Mouse (Mus musculus) midbrain, embryonic 12.5 days (tissue): ENCODE measurements around the gene Mctp1. TPM values are rescaled to one million over a fixed set of nuclear protein-coding genes. Genes with fewer than 3 reads are reported as not detected.

Source experiments
- ATAC-seq: fragments of 200-750 bp; cut with Nextera tagmentation; 2 replicates; pipeline ENCODE4 v1.8.0; 2017; ENCODE audit warnings: low read depth, moderate TSS enrichment, moderate library complexity; ENCODE audit not compliant: low FRiP score
- H3K27ac ChIP-seq: fragments of 300-500 bp; sonication (generic); replicated peaks from 2 replicates; pipeline ENCODE4 v1.5.1; 2016; ENCODE audit warnings: mild to moderate bottlenecking
- H3K27me3 ChIP-seq: fragments of 300-500 bp; sonication (generic); 2 replicates; pipeline ENCODE4 v1.6.1; 2016; ENCODE audit warnings: mild to moderate bottlenecking
- H3K36me3 ChIP-seq: fragments of 300-500 bp; sonication (generic); 2 replicates; pipeline ENCODE4 v1.6.1; 2016
- H3K4me1 ChIP-seq: fragments of 300-500 bp; sonication (generic); 2 replicates; pipeline ENCODE4 v1.6.1; 2016
- H3K4me2 ChIP-seq: fragments of 300-500 bp; sonication (generic); replicated peaks from 2 replicates; pipeline ENCODE4 v1.6.1; 2016; ENCODE audit warnings: mild to moderate bottlenecking, moderate library complexity
- H3K4me3 ChIP-seq: fragments of 300-500 bp; sonication (generic); 2 replicates; pipeline ENCODE4 v1.5.1; 2016; ENCODE audit warnings: mild to moderate bottlenecking
- H3K9ac ChIP-seq: fragments of 300-500 bp; sonication (generic); replicated peaks from 2 replicates; pipeline ENCODE4 v1.6.1; 2016; ENCODE audit warnings: mild to moderate bottlenecking, moderate library complexity
- H3K9me3 ChIP-seq: fragments of 300-500 bp; sonication (generic); 2 replicates; pipeline ENCODE4 v1.6.1; 2016; ENCODE audit warnings: mild to moderate bottlenecking
- WGBS: fragments of 180-500 bp; shearing (Covaris S2); methylation state at CpG from one replicate; pipeline ENCODE4 v1.1.7; 2016; 5-methylcytosine and 5-hydroxymethylcytosine counted together
- polyA plus RNA-seq: library from polyadenylated mRNA; unstranded; fragments of >200 nt; fragmentation: Nextera tagmentation; extraction: Ambion mirVana; gene quantifications from 2 replicates; pipeline ENCODE4 v1.2.1, GENCODE M21; 2016

The Mctp1 gene
- polyA plus RNA-seq, 1 experiment from 2014 or later: 4.9 TPM

DNA sequence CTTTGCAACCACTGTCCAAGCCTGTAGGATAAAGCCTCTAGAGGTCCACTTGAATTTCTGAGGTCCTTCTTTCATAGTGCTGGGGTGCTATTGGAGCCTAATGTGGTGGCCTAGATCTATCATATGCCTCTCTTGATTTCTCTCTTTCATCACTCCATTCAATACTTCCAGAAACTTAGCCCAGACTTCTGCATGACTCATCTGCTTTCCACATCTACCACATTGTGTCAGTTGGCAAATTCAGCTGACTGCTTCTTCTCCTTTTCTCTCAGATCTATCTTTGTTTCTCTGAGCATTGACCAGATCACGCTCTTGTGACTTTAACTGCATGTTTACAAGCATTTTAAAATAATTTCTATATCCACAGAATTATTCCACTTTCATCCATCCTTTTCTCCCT lies 249.4 kb downstream of the Mctp1 start:
- ATAC-seq: no peak
- Histone ChIP-seq H3K27ac (no peak overlapping the region), H3K36me3 (no peaks in the 10 kb centered on the region), H3K9ac (no peak overlapping the region), H3K4me3 (no peak overlapping the region), H3K9me3 (no peaks in the 10 kb centered on the region), H3K27me3 (no peaks in the 10 kb centered on the region), H3K4me1 (no peaks in the 10 kb centered on the region), H3K4me2 (no peak overlapping the region)
- 89% methylated on average over 1 of the region's 1 CpGs for WGBS

DNA sequence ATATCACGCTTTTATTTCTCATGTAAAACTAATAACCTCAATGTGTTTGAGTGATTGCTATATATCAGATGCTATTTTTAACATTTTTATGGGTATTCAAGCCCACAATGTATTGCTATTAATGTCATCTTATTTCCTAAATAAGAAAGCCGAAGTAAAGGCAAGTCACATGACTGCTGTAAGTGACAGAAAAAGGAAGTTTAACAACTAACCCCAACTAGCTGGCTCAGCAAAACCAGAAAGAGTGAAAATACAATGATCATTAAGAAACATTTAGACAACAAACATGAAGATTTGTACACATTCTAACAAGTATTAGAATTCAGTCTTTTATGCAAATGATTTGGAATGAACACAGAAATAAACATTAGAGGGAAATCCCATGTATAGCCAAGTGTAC lies 253.9 kb downstream of the Mctp1 start:
- H3K4me1 ChIP-seq: no peaks in the 10 kb centered on the region
- H3K27me3 ChIP-seq: no peaks in the 10 kb centered on the region
- no peak overlapping the region for H3K4me3 ChIP-seq
- no peaks in the 10 kb centered on the region for H3K9me3 ChIP-seq
- H3K9ac ChIP-seq: no peak overlapping the region
- no peak overlapping the region for H3K27ac ChIP-seq
- no peak overlapping the region for H3K4me2 ChIP-seq
- WGBS: 88% methylated on average over 2 of the region's 2 CpGs
- H3K36me3 ChIP-seq: no peaks in the 10 kb centered on the region
- ATAC-seq: no peak

DNA sequence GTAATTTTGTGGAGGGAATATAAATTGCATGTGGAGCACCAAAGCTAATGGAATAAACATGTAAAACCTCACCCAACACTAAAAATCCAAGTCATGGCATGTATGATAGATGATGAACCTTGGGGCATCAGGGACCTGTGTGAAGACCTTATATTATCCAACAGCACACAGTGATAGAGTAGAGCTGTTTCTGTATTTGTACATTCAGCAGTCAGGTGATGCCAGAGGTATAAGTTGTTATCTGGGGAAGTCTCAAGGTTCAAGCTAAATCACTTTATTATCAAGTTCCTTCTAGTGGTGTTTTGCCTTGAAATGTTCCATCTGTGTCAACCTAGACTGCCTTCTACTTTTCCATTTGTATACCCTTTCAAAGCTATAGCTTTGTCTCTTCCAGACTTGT lies 275.2 kb downstream of the Mctp1 start:
- H3K9me3 ChIP-seq: no peaks in the 10 kb centered on the region
- H3K36me3 ChIP-seq: no peaks in the 10 kb centered on the region

DNA sequence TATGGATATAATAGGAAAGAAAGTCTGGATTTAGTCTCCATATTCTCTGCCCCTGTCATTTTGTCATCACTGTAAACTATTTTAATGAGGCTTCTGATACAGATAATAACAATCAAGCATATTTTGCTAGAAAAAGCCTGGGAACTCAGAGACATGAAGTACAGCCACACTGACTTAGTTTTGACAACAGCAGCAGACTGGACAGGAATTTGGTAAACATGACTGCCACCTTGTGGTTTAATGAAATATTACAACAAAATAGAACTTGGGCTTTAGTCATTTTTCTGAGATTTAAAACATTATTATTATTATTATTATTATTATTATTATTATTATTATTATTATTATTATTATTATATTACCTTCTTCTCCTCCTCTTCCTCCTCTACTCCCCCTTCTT lies 297.0 kb downstream of the Mctp1 start:
- H3K36me3 ChIP-seq: no peaks in the 10 kb centered on the region
- peak; percentile 68; the same call in 1 of the 2 replicates for ATAC-seq

More for the DNA sequence above, 275.2 kb downstream of the Mctp1 start:
- Histone ChIP-seq H3K27me3 (no peaks in the 10 kb centered on the region), H3K27ac (no peak overlapping the region), H3K4me1 (no peaks in the 10 kb centered on the region), H3K4me3 (no peak overlapping the region), H3K4me2 (no peak overlapping the region), H3K9ac (no peak overlapping the region)
- ATAC-seq: no peak

DNA sequence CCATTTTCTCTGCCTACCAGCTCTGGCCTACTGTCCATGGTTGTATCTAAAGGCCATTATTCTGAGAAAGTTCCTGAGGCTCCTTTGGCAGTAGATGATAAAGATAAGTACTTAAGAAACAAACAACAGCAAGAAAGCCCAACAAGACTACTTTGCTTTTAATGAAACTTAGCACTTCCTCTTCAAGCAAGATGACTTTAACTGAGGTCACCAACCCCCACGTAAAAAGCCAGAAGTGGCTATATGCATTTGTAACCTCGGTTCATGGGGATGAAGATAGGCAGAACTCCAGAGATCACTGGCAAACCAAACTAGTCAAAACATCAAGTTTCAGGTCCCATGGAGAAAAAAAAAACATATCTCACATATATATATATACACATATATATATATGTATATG lies 305.0 kb downstream of the Mctp1 start:
- 84% methylated on average over 2 of the region's 2 CpGs for WGBS
- no peaks in the 10 kb centered on the region for H3K27me3 ChIP-seq

More for the DNA sequence above, 297.0 kb downstream of the Mctp1 start:
- Histone ChIP-seq H3K4me1 (no peaks in the 10 kb centered on the region), H3K9ac (no peak overlapping the region), H3K4me3 (no peak overlapping the region), H3K27me3 (no peaks in the 10 kb centered on the region), H3K27ac (no peak overlapping the region), H3K9me3 (no peaks in the 10 kb centered on the region), H3K4me2 (no peak overlapping the region)

DNA sequence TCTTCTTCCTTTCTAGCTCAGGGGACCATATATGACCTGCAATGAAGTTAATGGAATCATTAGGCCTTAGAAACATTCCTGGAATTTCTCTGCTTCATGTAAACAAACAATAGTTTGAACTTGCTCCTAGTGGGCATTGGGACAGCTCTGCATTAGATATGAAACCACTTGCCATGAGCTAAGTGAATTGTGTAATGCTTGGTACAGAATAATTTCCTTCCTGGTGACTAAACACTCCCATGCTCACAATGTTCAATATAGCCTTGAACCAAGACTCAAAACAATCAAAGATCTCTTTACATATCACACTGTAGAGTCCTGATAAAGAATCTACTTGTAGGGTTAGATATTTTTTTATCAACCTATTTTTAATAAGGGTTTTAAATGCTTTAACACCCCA lies 305.8 kb downstream of the Mctp1 start:
- ATAC-seq: no peak
- Histone ChIP-seq H3K9me3 (no peaks in the 10 kb centered on the region), H3K36me3 (no peaks in the 10 kb centered on the region), H3K9ac (no peak overlapping the region), H3K27ac (no peak overlapping the region), H3K4me2 (no peak overlapping the region), H3K4me1 (no peaks in the 10 kb centered on the region), H3K4me3 (no peak overlapping the region), H3K27me3 (no peaks in the 10 kb centered on the region)

More for the DNA sequence above, 305.0 kb downstream of the Mctp1 start:
- ATAC-seq: no peak
- H3K9ac ChIP-seq: no peak overlapping the region
- H3K9me3 ChIP-seq: no peaks in the 10 kb centered on the region
- no peaks in the 10 kb centered on the region for H3K36me3 ChIP-seq
- H3K27ac ChIP-seq: no peak overlapping the region
- no peak overlapping the region for H3K4me2 ChIP-seq
- H3K4me1 ChIP-seq: no peaks in the 10 kb centered on the region
- no peak overlapping the region for H3K4me3 ChIP-seq

DNA sequence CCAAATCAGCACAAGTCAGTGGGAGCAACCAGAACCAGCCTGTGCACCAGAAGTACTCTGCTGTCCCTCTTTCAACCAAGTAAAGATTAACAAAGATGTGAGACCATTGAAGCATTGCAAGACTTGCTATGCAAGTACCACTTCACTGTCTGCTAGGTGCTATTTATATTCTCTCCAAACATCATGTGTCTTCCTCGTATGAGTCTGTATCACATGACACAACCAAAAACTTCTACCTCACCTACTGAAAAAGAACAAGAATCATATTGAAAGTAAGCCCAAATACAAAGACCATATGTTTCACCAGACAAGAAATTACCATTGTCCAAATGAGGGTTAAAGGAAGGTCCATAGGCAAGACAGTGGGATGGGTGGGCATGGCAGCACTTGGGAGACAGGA lies 306.4 kb downstream of the Mctp1 start:
- no peaks in the 10 kb centered on the region for H3K4me1 ChIP-seq
- H3K4me2 ChIP-seq: no peak overlapping the region
- H3K27me3 ChIP-seq: no peaks in the 10 kb centered on the region
- H3K9ac ChIP-seq: no peak overlapping the region
- 83% methylated on average over 1 of the region's 1 CpGs for WGBS
- no peaks in the 10 kb centered on the region for H3K36me3 ChIP-seq
- no peak overlapping the region for H3K4me3 ChIP-seq
- H3K27ac ChIP-seq: no peak overlapping the region
- no peak for ATAC-seq
- H3K9me3 ChIP-seq: no peaks in the 10 kb centered on the region

DNA sequence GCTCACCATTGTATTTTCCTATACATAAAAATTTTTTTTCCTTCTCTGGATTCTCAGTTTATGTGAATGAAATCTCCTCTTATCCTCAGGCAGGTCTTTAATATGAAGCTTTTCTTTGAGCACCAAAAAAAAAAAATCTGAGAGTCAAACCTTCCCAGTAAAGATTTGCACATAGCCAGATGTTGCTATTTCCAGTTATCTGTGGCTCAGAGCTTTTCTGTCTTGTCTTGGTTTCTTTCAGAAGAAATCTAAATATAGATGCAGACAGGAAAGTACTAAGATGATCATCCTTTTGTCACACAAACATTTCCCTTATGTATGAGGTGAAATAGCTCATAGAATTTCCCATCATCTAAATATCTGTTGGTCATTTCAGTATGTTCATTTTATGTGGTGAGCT lies 349.7 kb downstream of the Mctp1 start:
- no peak for ATAC-seq
- H3K4me2 ChIP-seq: no peak overlapping the region

DNA sequence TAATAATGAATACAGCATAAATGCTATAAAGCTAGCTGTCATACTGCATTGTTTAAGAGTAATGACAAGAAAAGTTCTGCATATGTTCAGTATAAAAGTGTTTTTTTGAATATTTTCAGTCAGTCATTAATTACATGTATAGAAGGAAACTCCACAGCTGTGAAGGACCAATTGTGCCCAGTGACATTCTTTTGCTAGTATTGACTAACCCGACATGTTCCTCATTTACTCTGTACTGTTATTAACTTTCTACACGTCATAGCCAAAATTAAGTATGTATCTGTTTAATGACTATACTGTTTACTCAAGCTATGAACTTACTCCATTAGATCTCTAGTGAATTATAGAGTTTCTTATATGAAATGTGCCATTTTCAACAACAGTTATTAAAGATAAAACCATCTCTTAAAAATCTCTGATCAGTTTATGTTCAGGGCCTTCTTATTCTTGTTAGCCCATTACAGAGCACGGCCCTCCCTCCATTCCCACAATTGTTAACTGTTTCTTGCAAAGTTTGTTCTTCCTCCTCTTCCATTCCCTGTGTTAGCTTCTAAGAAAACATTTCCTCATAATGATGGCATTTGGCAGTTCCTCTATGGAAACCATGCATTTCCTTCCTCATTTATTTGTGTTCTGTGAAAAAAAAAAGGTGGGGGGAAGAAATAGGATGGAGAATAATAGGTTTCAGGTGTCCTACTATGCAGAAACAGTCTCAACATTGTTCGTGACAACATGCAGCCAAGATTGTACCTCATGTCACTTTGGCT lies 366.5 kb downstream of the Mctp1 start:
- WGBS: 88% methylated on average over 4 of the region's 4 CpGs
- no peak overlapping the region for H3K4me2 ChIP-seq

More for the DNA sequence above, 349.7 kb downstream of the Mctp1 start:
- Histone ChIP-seq H3K9ac (no peak overlapping the region), H3K36me3 (no peaks in the 10 kb centered on the region), H3K27ac (no peak overlapping the region), H3K27me3 (no peaks in the 10 kb centered on the region), H3K9me3 (no peaks in the 10 kb centered on the region), H3K4me3 (no peak overlapping the region), H3K4me1 (no peaks in the 10 kb centered on the region)

DNA sequence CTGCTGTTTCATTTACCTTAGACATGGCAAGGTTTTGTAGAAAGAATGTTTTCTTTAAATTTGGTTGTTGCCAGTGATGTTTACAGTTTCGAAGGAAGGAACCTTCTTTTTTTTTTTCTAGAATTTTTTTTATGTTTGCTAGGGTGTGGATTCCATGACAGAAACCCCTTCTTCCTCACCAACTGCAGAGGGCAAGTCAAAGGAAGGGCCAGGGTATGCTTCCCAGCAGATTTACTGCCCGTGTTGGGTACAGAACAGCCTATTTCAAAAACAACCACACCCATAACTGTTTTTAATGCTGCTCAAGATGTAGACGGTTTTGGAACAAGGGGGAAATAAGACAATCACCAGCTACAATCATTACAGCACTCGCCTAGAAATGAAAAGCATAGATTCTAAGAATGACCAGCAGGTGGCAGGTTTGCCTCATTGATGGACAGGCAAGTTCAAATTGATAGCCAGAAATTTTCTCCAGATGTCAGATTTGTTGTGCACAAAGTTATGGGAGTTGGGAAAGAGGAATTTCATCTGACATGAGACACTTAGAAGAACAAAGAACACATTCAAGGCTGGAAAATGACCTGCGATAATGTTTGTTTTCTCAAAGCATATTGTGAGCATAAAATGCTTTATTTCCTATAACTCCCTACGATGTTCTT lies 375.6 kb downstream of the Mctp1 start:
- no peaks in the 10 kb centered on the region for H3K4me1 ChIP-seq
- no peak overlapping the region for H3K4me3 ChIP-seq
- WGBS: 34% methylated on average over 6 of the region's 6 CpGs
- no peaks in the 10 kb centered on the region for H3K27me3 ChIP-seq
- no peak overlapping the region for H3K4me2 ChIP-seq
- H3K27ac ChIP-seq: no peak overlapping the region
- H3K9me3 ChIP-seq: no peaks in the 10 kb centered on the region
- ATAC-seq: peak; percentile 49; the same call in 1 of the 2 replicates
- no peak overlapping the region for H3K9ac ChIP-seq
- H3K36me3 ChIP-seq: no peaks in the 10 kb centered on the region

More for the DNA sequence above, 366.5 kb downstream of the Mctp1 start:
- H3K27ac ChIP-seq: no peak overlapping the region
- no peak for ATAC-seq
- no peaks in the 10 kb centered on the region for H3K27me3 ChIP-seq
- H3K9ac ChIP-seq: no peak overlapping the region
- no peaks in the 10 kb centered on the region for H3K9me3 ChIP-seq
- H3K4me3 ChIP-seq: no peak overlapping the region
- no peaks in the 10 kb centered on the region for H3K36me3 ChIP-seq
- H3K4me1 ChIP-seq: no peaks in the 10 kb centered on the region

DNA sequence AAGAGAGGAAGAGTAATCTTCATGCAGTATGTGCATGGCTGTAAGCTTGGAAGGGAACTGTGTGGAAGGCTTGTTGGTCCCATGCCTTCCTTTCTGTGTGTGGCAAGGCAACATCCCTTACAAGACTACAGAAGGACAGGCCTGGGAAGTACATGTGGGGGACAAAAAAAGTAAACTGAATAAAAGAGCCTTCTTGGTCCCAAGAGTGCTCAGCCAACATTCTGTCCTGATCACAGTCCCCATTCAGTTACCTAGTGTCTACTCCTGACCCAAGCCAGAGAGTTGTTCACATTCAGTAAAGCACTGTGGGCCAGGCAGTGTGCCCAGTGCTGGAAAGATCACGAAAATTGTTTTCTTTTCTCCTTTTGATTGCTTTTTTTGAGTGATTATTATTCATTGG lies 415.3 kb downstream of the Mctp1 start:
- H3K4me3 ChIP-seq: no peak overlapping the region
- no peaks in the 10 kb centered on the region for H3K9me3 ChIP-seq
- 88% methylated on average over 1 of the region's 1 CpGs for WGBS
- H3K36me3 ChIP-seq: no peaks in the 10 kb centered on the region
- H3K4me1 ChIP-seq: peaks cover 8% of the 10 kb centered on the region; the same call in 1 of the 2 replicates
- no peak overlapping the region for H3K27ac ChIP-seq
- no peak overlapping the region for H3K9ac ChIP-seq
- H3K27me3 ChIP-seq: peaks cover 17% of the 10 kb centered on the region
- no peak for ATAC-seq
- H3K4me2 ChIP-seq: no peak overlapping the region

DNA sequence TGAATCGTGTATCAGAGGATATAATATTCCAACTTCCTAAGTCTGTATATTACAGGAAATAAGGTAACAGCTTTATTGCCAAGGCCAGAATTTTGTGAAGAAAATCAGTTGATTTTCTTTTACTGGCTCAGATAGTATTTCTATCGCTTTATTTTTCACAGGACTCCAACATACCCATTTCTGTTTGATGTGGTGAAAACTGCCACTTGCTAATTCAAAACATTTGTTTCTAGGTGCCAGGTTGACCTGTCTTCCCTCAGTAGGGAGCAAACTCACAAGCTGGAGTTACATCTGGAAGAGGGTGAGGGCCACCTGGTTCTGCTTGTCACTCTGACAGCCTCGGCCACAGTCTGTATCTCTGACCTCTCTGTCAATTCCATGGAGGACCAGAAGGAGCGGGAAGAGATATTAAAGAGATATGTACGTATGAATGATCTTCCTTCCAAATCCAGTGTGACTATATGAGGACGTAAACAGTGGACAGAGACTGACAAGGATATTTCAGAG lies 416.8 kb downstream of the Mctp1 start:
- 77% methylated on average over 6 of the region's 6 CpGs for WGBS
- H3K9me3 ChIP-seq: no peaks in the 10 kb centered on the region
- no peak for ATAC-seq

More for the DNA sequence above, 416.8 kb downstream of the Mctp1 start:
- Histone ChIP-seq H3K36me3 (no peaks in the 10 kb centered on the region), H3K4me2 (no peak overlapping the region), H3K9ac (no peak overlapping the region), H3K27me3 (peaks cover 13% of the 10 kb centered on the region), H3K4me3 (no peak overlapping the region), H3K4me1 (peaks cover 8% of the 10 kb centered on the region; the same call in 1 of the 2 replicates), H3K27ac (no peak overlapping the region)
